Mouse (Mus musculus): ENCODE measurements around the gene Psmc1. TPM values are rescaled to one million over a fixed set of nuclear protein-coding genes. Genes with fewer than 3 reads are reported as not detected.

The Psmc1 gene
- total RNA-seq (2021), result 100 to 1,000 TPM; 171 to 205 TPM

DNA sequence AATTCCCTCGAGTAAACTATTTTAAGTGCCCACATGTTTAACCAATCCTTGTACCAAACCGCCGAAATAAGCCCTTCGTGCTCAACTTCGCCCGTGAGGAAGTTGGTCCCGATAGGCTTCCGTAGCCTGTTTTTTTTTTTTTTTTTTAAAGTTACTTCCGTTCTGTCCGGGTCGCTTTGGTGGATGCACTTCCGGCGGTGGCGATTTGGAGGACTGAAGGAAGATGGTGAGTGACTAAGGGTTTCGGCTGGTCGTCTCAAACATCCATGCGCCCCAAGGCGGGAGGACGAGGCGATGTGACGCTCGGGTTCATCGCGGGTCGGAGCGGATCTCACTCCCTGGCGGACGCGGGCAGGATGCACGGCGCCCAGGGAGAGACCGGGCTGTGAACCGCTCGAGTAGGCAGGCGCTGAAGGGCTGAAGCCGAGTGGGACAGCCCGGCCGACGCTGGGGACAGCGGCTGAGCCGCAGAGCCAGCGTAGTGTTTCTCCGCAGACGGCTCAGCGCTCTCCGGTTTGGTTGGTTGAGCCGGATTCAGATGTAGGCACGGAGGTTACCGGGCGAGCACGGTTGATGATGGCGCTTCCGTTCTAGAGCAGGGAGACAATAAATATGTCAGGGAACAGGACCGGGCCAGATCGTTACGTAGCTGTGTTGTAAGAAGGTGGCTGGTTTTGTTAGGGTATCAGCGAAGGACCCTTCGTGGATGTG lies at the start of gene Psmc1:
Gene Psmc1, plus strand, starts transcription at position 169 of the 711 bp plus-strand sequence.
- peak; percentile 61 for DNase-seq (ENCODE audit: extremely low spot score in 1 of 2, low spot score in 1 of 2)

DNA sequence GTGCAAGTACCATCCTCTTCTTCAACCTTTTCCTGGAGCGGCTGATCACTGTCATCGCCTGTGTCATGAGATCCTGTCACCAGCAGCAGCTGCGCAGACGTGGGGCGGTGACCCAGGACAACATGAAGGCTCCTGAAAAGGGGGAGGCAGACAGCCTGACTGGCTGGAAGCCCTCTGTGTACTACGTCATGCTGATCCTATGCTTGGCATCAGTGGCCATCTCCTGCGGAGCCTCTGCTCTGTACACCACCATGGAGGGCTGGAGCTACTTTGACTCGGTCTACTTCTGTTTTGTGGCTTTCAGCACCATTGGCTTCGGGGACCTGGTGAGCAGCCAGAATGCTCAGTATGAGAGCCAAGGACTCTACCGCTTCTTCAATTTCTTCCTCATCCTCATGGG lies 48.9 kb upstream of the Psmc1 start:
- no peak for DNase-seq (ENCODE audit: extremely low spot score in 1 of 2, low spot score in 1 of 2)

DNA sequence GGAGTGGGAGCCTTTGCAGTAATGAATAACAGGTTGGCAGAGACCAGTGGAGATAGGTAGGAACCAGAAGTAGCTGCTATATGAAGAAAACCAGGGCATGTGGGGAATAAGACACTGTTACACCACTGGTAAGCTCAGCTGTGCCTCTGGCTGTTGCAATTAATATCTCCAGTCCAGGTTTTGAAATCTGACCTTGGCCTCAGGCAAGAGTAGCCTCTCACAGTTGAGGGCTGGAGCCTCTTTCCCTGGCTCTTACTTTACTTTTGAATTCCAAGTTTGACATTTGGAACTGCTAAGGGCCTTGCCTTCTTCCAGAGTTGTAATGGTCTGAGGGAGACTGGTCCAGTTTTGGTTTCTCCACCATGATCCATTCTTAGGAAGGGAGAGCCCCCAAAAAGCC lies 48.1 kb upstream of the Psmc1 start:
- no peak for DNase-seq (ENCODE audit: extremely low spot score in 1 of 2, low spot score in 1 of 2)

DNA sequence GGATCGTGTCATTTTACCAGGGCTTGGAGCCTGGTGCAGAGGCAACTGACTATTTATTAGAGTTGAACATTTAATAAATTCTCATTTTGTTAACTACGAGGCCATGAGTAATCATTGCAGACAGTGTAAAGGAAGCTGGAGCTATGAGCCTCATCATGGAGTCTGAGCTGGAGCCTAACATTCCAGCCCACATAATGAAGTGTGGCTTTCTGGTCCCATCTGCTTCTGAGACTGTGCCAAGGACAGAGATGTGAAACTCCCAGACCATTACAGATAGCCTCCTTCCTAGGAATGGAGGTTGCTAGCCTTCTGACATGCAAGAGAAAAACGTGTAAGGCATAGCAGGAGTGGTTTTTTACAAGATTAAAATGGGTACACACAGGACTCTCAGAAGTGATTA lies 47.4 kb upstream of the Psmc1 start:
- DNase-seq (ENCODE audit: extremely low spot score in 1 of 2, low spot score in 1 of 2), result no peak

DNA sequence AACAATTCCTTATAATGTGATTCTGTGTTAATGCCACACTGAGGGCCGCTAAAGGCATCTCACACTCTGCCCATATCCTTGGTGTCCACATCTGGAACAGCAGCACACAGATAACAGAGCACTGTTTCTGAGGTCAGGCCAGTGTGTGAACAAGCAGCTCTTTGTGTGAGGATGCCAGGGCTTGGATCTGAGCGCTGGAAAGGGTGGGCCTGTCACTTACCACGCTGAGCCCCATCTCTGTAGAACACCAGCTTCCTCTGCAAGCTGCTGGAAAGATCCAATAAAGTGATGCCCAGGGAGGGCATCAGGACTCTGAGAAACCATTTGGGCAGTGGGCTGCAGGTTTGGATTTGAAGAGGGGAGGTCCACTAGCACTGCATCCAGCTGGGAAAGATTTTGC lies 44.8 kb upstream of the Psmc1 start:
- no peak for DNase-seq (ENCODE audit: extremely low spot score in 1 of 2, low spot score in 1 of 2)

DNA sequence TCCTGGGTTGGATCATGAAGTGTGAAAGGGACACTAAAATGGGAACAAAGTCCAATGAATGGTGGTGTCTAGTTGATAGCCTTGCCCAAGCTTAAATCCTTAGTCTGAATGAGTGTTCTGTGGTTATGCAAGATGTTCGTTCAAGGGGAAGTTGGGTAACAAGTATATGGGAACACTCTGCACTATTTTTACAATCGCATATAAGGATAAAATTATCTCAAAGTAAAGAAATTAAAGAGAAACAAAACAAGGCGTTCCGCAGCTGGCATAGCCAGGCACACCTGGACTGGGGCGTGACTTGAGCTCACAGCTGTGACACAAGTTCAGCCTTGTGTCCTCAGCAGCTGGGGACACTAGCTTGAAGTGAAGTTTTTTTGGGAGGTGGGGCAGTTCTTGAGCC lies 42.5 kb upstream of the Psmc1 start:
- DNase-seq (ENCODE audit: extremely low spot score in 1 of 2, low spot score in 1 of 2), result no peak

DNA sequence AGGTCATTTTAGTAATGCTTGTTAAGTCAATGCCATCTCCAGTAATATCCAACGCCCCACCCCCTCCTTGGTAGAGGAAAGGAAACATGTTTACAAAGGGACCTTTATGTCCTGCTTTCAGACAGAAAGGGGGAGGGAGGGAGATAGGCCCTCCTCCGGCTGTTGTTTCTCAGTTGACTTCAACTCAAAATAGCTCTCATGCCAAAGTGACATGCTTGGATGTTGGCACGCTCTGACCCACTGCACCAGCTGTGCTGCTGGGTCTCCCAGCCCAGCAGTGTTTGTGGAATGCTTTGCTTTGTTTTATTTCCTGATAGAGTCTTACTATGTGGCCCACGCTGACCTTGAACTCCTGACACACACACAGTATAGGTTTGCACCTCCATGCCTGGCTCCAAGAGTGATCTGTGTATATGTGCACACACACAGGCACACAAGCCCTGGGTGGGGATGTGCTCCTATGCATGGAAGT lies 36.7 kb upstream of the Psmc1 start:
- no peak for DNase-seq (ENCODE audit: extremely low spot score in 1 of 2, low spot score in 1 of 2)

DNA sequence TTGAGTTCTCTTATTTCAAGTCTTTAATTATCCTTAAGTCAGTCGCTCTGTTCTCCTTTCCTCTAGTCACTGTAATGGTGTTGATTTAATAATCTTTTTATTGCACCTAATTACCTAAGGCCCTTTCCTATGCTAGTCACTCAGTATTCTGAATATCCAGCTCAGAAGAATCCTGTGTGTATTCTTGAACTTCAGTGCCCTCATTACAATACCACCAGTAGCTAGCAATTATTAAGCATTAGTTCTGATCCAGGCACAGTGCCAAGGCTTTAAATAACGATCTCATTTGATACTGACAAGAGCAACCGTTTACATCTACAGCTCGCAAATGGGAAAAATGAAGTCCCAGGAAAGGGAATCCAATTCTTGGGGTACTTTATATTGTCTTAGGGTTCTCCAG lies 34.2 kb upstream of the Psmc1 start:
- DNase-seq (ENCODE audit: extremely low spot score in 1 of 2, low spot score in 1 of 2), result no peak

DNA sequence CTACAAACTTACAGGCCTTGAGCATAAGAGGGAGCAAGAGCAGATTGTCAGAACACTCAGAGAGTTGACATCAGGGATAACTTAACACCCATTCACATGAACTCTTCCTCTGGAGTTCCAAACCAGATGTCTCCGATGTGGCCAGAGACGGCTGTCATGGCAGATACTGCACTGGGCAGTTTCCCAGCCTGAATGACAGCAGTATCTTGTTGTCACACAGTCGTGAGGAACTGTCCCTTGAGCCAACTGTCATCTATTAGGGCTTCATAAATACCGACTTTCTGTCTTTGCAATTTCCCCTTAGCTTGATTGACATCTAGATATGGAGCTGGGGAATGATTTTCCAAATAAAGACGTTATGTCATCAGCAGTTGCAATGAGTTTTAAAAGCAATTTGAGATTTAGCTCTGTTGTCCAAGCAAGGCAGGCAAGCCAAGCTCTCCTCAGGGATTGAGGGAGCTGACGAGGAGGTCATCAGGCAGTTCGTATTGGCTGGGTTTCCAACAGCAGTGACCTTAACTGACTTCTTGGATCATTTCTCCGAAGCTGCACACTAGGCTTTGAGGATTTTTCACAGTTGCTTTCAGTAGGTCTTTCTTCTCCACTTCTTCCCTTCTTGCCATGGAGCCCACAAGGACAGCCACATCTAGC lies 30.2 kb upstream of the Psmc1 start:
- DNase-seq (ENCODE audit: extremely low spot score in 1 of 2, low spot score in 1 of 2), result no peak

DNA sequence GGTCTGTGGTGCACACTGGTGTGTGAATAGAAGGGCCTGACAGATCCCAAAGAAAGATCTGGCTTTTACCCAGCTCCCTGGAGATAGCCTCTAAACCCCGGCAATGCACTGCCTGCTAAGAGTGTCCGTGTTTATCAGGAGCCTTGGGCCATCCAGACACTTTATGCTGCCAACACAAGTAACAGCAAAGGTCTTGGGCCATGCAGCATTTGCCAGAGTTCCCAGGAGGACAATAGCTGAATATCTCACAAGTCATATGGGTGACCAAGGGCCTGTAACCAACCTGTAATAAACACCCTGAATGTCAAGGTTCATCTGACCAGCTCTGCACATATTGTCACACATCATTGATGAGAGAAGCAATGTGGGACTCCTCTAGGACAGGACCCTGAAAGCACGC lies 21.9 kb upstream of the Psmc1 start:
- DNase-seq (ENCODE audit: extremely low spot score in 1 of 2, low spot score in 1 of 2), result no peak

DNA sequence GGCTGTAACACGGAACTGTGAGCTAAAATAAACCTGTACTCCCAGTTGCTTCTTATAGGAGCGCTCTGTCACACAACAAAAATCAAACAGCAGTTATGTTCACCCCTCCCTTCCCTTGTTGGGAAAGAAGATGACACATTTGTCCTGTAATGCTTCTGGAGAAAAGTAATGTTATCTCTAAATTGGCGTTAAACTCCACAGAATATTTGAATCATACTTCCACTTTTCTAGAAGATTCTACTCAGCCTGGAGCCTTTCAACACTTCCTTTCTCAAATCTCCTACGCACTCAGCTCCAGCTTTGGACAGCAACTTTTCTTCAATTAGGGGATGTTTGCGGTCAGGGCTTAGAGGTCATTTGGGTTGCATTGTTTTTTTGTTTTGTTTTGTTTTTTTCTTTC lies 20.7 kb upstream of the Psmc1 start:
- no peak for DNase-seq (ENCODE audit: extremely low spot score in 1 of 2, low spot score in 1 of 2)

DNA sequence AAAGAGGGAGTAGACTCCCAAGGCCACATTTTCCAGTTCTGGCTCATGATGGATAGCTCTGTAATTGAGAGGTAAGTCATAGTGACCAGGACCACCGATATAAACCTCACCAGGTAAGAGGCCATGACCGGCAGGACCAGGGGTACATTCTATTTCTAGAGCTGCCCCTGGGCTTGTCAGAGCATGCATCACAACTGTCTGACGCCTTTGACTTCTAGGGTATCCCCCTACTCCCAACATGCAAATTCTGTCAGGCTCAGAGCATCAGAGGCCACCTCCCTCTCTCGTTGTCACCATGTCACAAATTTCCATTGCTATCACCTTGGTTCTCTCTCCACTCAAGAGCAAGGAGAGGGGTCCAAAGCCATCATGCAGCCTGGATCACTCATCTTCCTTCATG lies 19.2 kb upstream of the Psmc1 start:
- no peak for DNase-seq (ENCODE audit: extremely low spot score in 1 of 2, low spot score in 1 of 2)

DNA sequence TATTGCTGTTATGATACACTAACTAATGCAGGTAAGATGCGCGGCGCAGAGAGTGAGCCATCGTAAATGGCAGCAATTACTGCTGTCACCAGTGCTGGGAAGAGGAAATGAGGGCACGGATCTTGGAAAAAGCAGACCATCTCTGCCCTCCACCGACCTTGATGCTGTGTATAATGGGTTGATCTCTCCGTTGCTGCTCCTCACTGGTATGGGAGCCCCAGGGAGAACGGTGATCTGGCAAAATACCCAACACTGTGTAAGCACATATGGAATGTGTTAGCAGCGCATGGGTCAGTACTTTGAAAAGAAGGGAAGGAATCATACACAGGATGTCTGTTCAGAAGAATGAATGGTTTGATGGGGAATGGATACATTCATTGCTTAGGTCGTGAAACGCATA lies 16.9 kb upstream of the Psmc1 start:
- no peak for DNase-seq (ENCODE audit: extremely low spot score in 1 of 2, low spot score in 1 of 2)

DNA sequence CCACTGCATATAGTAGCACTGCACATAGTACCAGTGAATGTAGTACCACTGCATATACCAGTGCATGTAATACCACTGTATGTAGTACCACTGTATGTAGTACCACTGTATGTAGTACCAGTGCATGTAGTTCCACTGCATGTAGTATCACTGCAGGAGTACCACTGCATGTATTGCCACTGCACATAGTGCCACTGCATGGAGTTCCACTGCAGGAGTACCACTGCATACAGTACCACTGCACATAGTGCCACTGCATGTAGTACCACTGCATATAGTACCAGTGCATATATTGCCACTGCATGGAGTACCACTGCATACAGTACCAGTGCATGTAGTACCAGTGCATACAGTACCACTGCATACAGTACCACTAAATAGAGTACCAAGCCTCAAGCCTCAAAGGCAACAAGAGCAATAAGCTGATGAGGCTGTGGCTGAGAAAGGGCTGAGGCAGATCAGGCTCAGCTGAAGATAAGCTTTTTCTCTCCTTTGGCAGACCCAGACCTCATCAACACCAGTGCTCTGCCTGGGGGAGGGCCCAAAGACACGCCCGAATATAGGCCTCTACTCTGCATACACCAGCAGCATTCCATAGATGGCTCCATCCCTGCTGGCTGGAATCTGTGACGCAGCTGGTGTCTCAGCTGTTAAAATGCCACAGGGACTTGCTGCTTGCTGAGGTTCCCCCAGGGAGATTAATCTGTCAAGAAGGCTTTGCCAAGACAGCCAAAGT lies 9.8 kb upstream of the Psmc1 start:
- peak in 1 of 2 experiments; percentile 49 for DNase-seq (ENCODE audit: extremely low spot score in 1 of 2, low spot score in 1 of 2)

DNA sequence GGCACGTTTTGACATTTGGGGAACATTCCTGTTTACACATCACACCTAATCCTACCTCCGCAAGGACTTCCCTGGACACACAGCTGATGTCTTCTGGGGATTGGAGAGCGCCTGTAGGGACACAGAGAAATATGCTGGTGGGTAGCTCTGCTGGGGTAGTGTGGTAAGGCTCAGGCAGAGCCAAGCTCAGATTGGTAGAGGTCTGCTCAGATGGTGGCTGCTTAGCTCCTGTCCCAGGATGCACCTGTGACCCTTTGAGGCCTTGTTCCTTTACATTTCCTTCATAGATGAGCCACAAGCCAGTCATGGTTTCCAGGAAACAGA lies 9.3 kb upstream of the Psmc1 start:
- no peak for DNase-seq (ENCODE audit: extremely low spot score in 1 of 2, low spot score in 1 of 2)

DNA sequence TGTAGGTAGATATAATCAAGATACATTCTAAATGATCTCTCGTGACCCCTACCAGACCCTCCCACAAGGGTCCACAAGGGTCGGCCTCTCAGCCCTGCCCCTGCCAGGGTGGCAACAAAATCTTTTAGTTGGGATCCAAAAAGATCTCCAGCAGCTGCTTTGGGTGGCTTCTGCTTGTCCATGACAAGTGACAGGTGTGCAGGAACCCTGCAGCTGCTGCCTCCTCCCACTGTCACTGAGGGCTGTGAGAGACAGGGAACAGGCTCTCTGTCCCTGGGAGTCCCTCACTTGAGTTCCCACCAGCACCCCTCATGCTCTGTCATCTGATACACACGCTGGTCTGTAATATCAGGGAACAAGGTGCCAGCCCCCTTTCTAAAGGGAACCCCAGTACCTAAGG lies 8.3 kb upstream of the Psmc1 start:
- DNase-seq (ENCODE audit: extremely low spot score in 1 of 2, low spot score in 1 of 2), result no peak

DNA sequence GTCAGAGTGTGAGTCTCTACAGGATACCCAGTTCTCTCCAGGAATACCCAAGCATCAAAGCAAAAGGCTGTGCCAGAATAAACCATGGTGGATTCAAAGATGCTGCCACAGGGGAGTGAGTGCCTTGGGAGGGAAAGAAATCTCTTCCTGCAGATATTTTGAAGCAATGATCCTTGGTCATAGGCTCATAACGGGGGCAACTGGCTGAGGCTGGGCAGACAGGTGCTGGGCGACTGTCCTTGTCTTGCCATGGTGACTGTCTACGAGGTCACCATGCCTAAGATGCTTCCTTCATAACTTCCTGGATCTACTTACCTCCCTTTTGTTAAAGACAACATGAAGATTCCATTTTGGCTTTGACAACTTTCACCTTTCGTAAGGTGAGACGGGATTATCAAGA lies 5.4 kb upstream of the Psmc1 start:
- DNase-seq (ENCODE audit: extremely low spot score in 1 of 2, low spot score in 1 of 2), result no peak

DNA sequence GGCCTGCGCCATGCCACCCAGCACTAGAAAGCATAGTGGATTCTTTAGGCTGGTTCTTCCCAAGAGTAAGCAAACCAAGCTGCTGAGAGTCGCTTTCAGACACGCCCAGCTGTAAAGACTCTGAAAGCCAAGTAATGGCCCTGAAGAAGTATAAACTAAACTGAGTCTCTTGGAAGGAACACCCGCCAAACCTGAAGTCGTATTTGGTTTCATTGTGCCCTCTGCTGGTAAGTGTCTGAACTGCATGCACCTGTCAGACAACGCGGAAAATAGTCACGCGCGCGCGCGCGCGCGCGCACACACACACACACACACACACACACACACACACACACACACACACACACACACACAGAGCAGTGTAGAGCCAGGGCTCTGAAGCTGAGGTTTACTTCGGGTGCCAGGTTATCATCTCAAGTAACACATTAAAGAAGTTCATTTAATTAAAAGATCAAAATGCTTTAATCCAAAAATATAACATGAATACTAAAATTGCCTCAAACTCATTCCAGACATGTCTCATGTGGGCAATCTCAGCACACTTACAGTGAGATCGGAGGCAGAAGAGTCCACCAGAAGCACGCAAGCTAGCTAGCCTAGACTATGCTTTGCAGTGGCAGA lies 3.6 kb upstream of the Psmc1 start:
- peak; percentile 66 to 94 for DNase-seq (ENCODE audit: extremely low spot score in 1 of 2, low spot score in 1 of 2)

DNA sequence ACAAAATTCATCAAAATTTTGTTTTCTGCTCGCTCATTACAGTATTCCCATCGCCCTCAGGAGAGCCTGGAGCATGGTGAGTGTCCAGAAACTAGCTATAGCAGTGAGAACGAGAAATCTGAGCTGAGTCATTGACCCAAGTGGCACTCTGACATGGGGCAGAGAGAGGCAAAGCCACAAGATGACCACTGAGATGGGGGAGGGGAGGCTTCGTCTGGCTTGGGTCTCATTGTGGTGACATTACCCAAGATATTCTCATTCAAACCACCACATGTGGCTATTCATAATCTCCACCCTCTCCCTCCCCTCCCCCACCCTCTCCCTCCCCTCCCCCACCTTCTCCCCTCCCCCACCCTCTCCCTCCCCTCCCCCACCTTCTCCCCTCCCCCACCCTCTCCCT lies 2.5 kb upstream of the Psmc1 start:
- no peak for DNase-seq (ENCODE audit: extremely low spot score in 1 of 2, low spot score in 1 of 2)

DNA sequence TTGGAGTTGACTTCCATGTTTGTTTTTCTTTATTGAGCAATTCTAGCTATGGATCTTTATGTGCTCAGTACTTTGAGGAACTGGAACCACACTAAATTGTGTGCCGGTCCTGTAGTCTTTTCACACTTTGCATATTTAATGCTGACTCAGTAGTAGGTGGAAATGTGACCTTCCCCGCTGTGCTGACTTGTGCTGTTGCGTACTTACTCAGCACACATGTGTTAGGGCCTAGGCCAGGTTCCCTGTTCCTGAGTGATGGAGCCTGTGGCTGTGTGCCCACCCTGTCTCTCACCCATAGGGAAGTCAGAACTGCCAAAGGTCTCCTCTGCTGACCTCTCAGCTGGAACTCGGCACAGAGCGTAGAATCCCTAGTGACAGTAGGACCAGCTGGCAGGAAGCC lies 6.0 kb downstream of the Psmc1 start:
- no peak for DNase-seq (ENCODE audit: extremely low spot score in 1 of 2, low spot score in 1 of 2)

DNA sequence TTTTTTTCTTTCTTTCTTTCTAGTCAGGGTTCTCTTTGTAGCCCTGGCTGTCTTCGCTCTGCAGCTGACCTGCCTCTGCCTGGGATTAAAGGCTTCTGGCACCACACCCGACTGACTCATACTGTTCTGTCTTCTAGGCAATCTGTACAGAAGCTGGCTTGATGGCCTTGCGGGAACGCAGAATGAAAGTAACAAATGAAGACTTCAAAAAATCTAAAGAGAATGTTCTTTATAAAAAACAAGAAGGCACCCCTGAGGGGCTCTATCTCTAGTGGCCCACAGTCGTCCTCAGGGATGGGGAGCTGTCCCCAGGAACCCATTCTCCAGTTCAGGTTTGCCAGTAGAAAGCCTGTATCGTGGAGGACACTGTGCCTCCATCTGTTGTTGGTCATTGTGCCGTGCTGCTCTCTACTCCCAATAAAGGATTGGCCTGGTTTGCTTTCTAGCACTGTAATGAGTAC lies 13.0 kb downstream of the Psmc1 start:
- DNase-seq (ENCODE audit: extremely low spot score in 1 of 2, low spot score in 1 of 2), result no peak
